In genomic region chr3:108140786-108141185, GRCm38 (mm10) we compare ENCODE assay signal across 33 mouse cellular contexts. TPM values are rescaled to one million over a fixed set of nuclear protein-coding genes. Genes with fewer than 3 reads are reported as not detected.
A peak's percentile ranks its signal among the peaks of the same experiment; 100 is the strongest.
DNase-seq lines count a peak whose midpoint lies in the region; ATAC-seq and TF ChIP-seq lines count a peak whose summit lies in the region.
"Had no signal": no experiment of that assay in that cellular context is flagged by ENCODE, and none has a peak within 500 bp of the region (broad histone marks: within the 10 kb centered on the region; RNA-seq: fewer than 3 reads in every experiment).

No protein-coding gene starts in this region.

- H3K27me3 ChIP-seq in thymus, adult 2 months (ENCODE audit: control insufficient read depth, insufficient read depth, low read length) = no peaks in the 10 kb centered on the region
- no peaks in the 10 kb centered on the region for H3K27me3 ChIP-seq in neural tube, embryonic 15.5 days (replicated peaks)
- H3K27me3 ChIP-seq: heart, embryonic 13.5 days; Patski; stomach, embryonic 15.5 days had no signal

- DNase-seq in thymus, adult 2 months = no peak
- DNase-seq in thymus, postnatal 25 days = no peak
- peak; percentile 34 for DNase-seq in CD4-positive, CD25-positive, alpha-beta regulatory T cell, adult 2 months (ENCODE audit: low read depth, low spot score)
- DNase-seq: adrenal gland, postnatal 25 days; cerebellum, adult 18-20 months; cerebellum, postnatal 10 days; gastrocnemius, adult 2 months; gastrocnemius, postnatal 36 days; heart, adult 2 months; heart, postnatal 14 days; kidney, adult 11 months; kidney, postnatal 14 days; layer of hippocampus, adult 9-11 months; liver; lung, embryonic 14.5 days; lung, postnatal 14 days; retina, postnatal 1 day; right cerebral cortex, postnatal 14 days had no signal

- WGBS in thymus, adult 2 months = 7% methylated on average over 4 of the region's 4 CpGs
- WGBS in neural tube, embryonic 15.5 days = 83% methylated on average over 4 of the region's 4 CpGs

- H3K9ac ChIP-seq in neural tube, embryonic 15.5 days (replicated peaks) = no peak overlapping the region
- H3K9ac ChIP-seq: heart, embryonic 13.5 days; liver, embryonic 14.5 days; lung, embryonic 14.5 days; stomach, embryonic 15.5 days had no signal

- peak overlapping the region; percentile 70; the same call in 1 of the 2 replicates for H3K27ac ChIP-seq in thymus, adult 2 months (ENCODE audit: control insufficient read depth, insufficient read depth, low read length)
- H3K27ac ChIP-seq in neural tube, embryonic 15.5 days (replicated peaks) = no peak overlapping the region
- H3K27ac ChIP-seq: gastrocnemius, adult 2 months; heart, adult 2 months; heart, embryonic 13.5 days; hindbrain, embryonic 10.5 days; liver, embryonic 14.5 days; stomach, embryonic 15.5 days had no signal

- H3K36me3 ChIP-seq in thymus, adult 2 months (ENCODE audit: control insufficient read depth, insufficient read depth, low read length) = peaks cover 7% of the 10 kb centered on the region; the same call in 1 of the 2 replicates
- no peaks in the 10 kb centered on the region; the same call in 1 of the 2 replicates for H3K36me3 ChIP-seq in neural tube, embryonic 15.5 days
- H3K36me3 ChIP-seq: stomach, embryonic 15.5 days had no signal

- no peaks in the 10 kb centered on the region for H3K9me3 ChIP-seq in neural tube, embryonic 15.5 days (replicated peaks)
- H3K9me3 ChIP-seq: heart, embryonic 13.5 days; hindbrain, embryonic 10.5 days; stomach, embryonic 15.5 days had no signal

- H3K4me2 ChIP-seq in neural tube, embryonic 15.5 days = no peak overlapping the region
- H3K4me2 ChIP-seq: heart, embryonic 13.5 days; lung, embryonic 14.5 days; midbrain, embryonic 11.5 days; stomach, embryonic 15.5 days had no signal

- ATAC-seq in common myeloid progenitor, adult 5-6 weeks (replicated peaks; ENCODE audit: low read depth, poor library complexity, severe bottlenecking) = 0 out of 2 replicates have a peak, but pooled peaks have one; percentile 6
- no peak for ATAC-seq in neural tube, embryonic 15.5 days (ENCODE audit: low FRiP score)
- ATAC-seq in monocyte, adult 5-6 weeks (replicated peaks; ENCODE audit: insufficient number of reproducible peaks, low FRiP score, low TSS enrichment, poor library complexity, severe bottlenecking) = no peak
- no peak for ATAC-seq in megakaryocyte-erythroid progenitor cell, adult 5-6 weeks (replicated peaks; ENCODE audit: low FRiP score, low TSS enrichment, poor library complexity, severe bottlenecking)
- ATAC-seq: forebrain, embryonic 16.5 days; hindbrain, embryonic 16.5 days; Patski had no signal

- no peak for TF ChIP-seq POLR2A in thymus, adult 2 months (IDR thresholded peaks at IDR 0.05; ENCODE audit: control insufficient read depth, extremely low read depth, insufficient read depth, low read length, poor library complexity)

- H3K4me3 ChIP-seq in thymus, adult 2 months (ENCODE audit: control insufficient read depth, insufficient read depth, low read length) = no peak overlapping the region
- no peak overlapping the region for H3K4me3 ChIP-seq in neural tube, embryonic 15.5 days (replicated peaks)
- H3K4me3 ChIP-seq: erythroblast, embryonic 14.5 days; gastrocnemius, adult 2 months; heart, adult 2 months; heart, embryonic 13.5 days; hindbrain, embryonic 10.5 days; stomach, embryonic 15.5 days had no signal

- TF ChIP-seq CTCF in thymus, adult 2 months (IDR thresholded peaks at IDR 0.05; ENCODE audit: borderline replicate concordance, control insufficient read depth, extremely low read depth, insufficient read depth, low read length, poor library complexity) = no peak

- peaks cover 16% of the 10 kb centered on the region for H3K4me1 ChIP-seq in thymus, adult 2 months (replicated peaks; ENCODE audit: control insufficient read depth, insufficient read depth, low read length)
- peaks cover 25% of the 10 kb centered on the region for H3K4me1 ChIP-seq in neural tube, embryonic 15.5 days

RNA-seq across cellular contexts. Expression of gene Gnai3, which starts 5.2 kb away (rescaled TPM):
- 34.3 and 35.7 TPM in 2 replicates for polyA plus RNA-seq in thymus, adult 2 months (2012; rRNA removed)
- 120 and 122 TPM in 2 replicates for total RNA-seq in common myeloid progenitor, adult 5-6 weeks (2017)
- polyA plus RNA-seq in neural tube, embryonic 15.5 days (2015; fragmentation: Nextera tagmentation; extraction: Ambion mirVana) = 103 and 121 TPM in 2 replicates
- 156 to 172 TPM (median 164 TPM) in 3 replicates for total RNA-seq in monocyte, adult 5-6 weeks (2017)
- total RNA-seq in megakaryocyte-erythroid progenitor cell, adult 5-6 weeks (2014; fragmentation: Nextera tagmentation) = 59.5 and 66.7 TPM in 2 replicates
- total RNA-seq in megakaryocyte-erythroid progenitor cell, adult 5-6 weeks (2017) = 114 and 126 TPM in 2 replicates

RNA-seq across cellular contexts. Expression of gene Gpr61, which starts 13.9 kb away (rescaled TPM):
- polyA plus RNA-seq in thymus, adult 2 months (2012; rRNA removed) = not detected in 2 replicates
- not detected in 2 replicates for total RNA-seq in common myeloid progenitor, adult 5-6 weeks (2017)
- polyA plus RNA-seq in neural tube, embryonic 15.5 days (2015; fragmentation: Nextera tagmentation; extraction: Ambion mirVana) = 6.1 and 7.7 TPM in 2 replicates
- not detected in 3 replicates for total RNA-seq in monocyte, adult 5-6 weeks (2017)
- not detected in 2 replicates for total RNA-seq in megakaryocyte-erythroid progenitor cell, adult 5-6 weeks (2014; fragmentation: Nextera tagmentation)
- not detected in 2 replicates for total RNA-seq in megakaryocyte-erythroid progenitor cell, adult 5-6 weeks (2017)
- total RNA-seq: gastrocnemius, adult 2 months; gastrocnemius, postnatal 36 days; heart, adult 2 months; heart, postnatal 14 days had no signal
- polyA plus RNA-seq: erythroblast, embryonic 14.5 days; heart, embryonic 13.5 days had no signal

RNA-seq across cellular contexts. Expression of gene Amigo1, which starts 45.3 kb away (rescaled TPM):
- 10.8 and 11.2 TPM in 2 replicates for polyA plus RNA-seq in thymus, adult 2 months (2012; rRNA removed)
- total RNA-seq in common myeloid progenitor, adult 5-6 weeks (2017) = 3.1 and 4.5 TPM in 2 replicates
- polyA plus RNA-seq in neural tube, embryonic 15.5 days (2015; fragmentation: Nextera tagmentation; extraction: Ambion mirVana) = 10.2 and 14.4 TPM in 2 replicates
- total RNA-seq in monocyte, adult 5-6 weeks (2017) = 3.7 to 6.2 TPM (median 4.2 TPM) in 3 replicates
- 1.3 and 2.3 TPM in 2 replicates for total RNA-seq in megakaryocyte-erythroid progenitor cell, adult 5-6 weeks (2014; fragmentation: Nextera tagmentation)
- 0.66 and 1.9 TPM in 2 replicates for total RNA-seq in megakaryocyte-erythroid progenitor cell, adult 5-6 weeks (2017)

RNA-seq across cellular contexts. Expression of gene Gnat2, which starts 48.2 kb away (rescaled TPM):
- polyA plus RNA-seq in thymus, adult 2 months (2012; rRNA removed) = 0.27 and 0.32 TPM in 2 replicates
- 5.2 TPM in 1 of 2 replicates, not detected in the other for total RNA-seq in common myeloid progenitor, adult 5-6 weeks (2017)
- 0.13 and 0.43 TPM in 2 replicates for polyA plus RNA-seq in neural tube, embryonic 15.5 days (2015; fragmentation: Nextera tagmentation; extraction: Ambion mirVana)
- not detected in 3 replicates for total RNA-seq in monocyte, adult 5-6 weeks (2017)
- 0.64 TPM in 1 of 2 replicates, not detected in the other for total RNA-seq in megakaryocyte-erythroid progenitor cell, adult 5-6 weeks (2014; fragmentation: Nextera tagmentation)
- total RNA-seq in megakaryocyte-erythroid progenitor cell, adult 5-6 weeks (2017) = 1.7 TPM in 1 of 2 replicates, not detected in the other
- total RNA-seq: left cerebral cortex, postnatal 10 days; midbrain, postnatal 0 days had no signal
- polyA plus RNA-seq: heart, adult 2 months had no signal

RNA-seq across cellular contexts. Expression of gene Ampd2, which starts 54.3 kb away (rescaled TPM):
- polyA plus RNA-seq in thymus, adult 2 months (2012; rRNA removed) = 159 and 177 TPM in 2 replicates
- 35.3 and 36.7 TPM in 2 replicates for total RNA-seq in common myeloid progenitor, adult 5-6 weeks (2017)
- 64.1 and 66.9 TPM in 2 replicates for polyA plus RNA-seq in neural tube, embryonic 15.5 days (2015; fragmentation: Nextera tagmentation; extraction: Ambion mirVana)
- 15.6 to 22.0 TPM (median 18.4 TPM) in 3 replicates for total RNA-seq in monocyte, adult 5-6 weeks (2017)
- 56.9 and 63.8 TPM in 2 replicates for total RNA-seq in megakaryocyte-erythroid progenitor cell, adult 5-6 weeks (2014; fragmentation: Nextera tagmentation)
- total RNA-seq in megakaryocyte-erythroid progenitor cell, adult 5-6 weeks (2017) = 23.8 and 41.6 TPM in 2 replicates
